Mouse (Mus musculus): ENCODE measurements around the gene Hnrnpa2b1.
A peak's percentile ranks its signal among the peaks of the same experiment; 100 is the strongest.
"Not testable (repeated sequence)": the region's sequence is repeated elsewhere in the genome, so short reads cannot be mapped to it uniquely, and the experiment has no call there.

The Hnrnpa2b1 gene

DNA sequence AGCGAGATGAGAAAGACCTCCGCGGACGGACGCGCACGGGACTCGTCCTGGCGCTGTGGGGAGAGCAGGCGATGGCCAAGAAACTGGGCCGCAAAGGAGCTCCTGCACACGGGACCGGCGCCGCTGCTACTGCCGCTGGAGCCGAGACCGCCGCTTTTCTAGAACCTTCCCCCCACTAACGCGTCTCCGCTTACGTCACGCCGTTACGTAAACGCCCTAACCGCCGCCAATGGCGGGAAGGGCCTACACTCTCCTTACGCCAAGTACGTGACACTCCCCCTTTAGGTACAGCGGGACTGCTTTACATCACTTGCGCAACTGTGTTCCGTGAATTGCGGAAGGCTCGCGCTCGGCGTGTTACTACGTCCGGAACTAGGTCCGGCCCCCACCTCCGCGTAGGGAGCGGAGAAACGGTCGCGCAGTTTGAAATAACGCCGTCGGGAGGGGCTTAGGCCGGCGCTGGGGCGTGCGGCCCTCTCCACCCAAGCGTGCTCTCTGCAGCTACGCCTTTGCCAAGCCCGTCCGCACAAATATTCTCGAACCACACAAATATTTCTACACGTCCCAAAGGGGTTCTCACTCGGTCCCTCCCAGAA is at the start of gene Hnrnpa2b1:
Gene Hnrnpa2b1, minus strand, starts transcription at position 180 of the 596 bp plus-strand sequence.
- DNase-seq: peak; percentile 100

DNA sequence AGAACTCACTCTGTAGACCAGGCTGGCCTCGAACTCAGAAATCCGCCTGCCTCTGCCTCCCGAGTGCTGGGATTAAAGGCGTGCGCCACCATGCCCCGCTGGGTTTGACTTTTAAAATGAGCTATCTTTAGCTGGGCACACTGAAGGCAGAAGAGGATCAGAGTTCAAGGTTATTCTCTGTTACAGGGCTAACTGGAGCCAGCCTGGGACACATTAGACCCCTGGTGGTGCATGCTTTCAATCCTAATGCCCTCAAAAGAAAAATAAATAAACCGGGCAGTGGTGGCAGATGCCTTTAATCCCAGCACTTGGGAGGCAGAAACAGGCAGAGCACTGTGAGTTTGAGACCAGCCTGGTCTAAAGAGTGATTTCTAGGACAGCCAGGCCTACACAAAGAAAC is 45.2 kb upstream of the Hnrnpa2b1 start:
- no peak for DNase-seq

DNA sequence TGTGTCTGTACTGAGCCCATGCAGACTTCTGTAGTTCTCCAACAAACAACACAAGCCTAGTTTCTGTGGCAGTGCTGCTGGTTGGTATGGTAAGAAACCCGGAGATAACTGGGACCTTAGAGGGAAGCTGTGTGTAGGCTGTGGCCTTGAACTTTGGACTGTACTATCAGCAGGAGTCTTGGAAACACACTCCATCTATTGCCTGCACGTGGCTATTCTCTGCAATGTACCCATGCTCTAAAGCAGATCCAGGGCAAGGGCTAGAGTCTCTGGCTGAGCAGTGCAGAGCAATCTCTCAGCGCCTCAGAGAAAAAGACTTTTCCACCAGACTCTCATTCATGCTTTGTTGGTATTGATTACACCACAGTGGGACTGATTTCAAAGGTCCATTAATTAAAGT is 44.1 kb upstream of the Hnrnpa2b1 start:
- no peak for DNase-seq

DNA sequence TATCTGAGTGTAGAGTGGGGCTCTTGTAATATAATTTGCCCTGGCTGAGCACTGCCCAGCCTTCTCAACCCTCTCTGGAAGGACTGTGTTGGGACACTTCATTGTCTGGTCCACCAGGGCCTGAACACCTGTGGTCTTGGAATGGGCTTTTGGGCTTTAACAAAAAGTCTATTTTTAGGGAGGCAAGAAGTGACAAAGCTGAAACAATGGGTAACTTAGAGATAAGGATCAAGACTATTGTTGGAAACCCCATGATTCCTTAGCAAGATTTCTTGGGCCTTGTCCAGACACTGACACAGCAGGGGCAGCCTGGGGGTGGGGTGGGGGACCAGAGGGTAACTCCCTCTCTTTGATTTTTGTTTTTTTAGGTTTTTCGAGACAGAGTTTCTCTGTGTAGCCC is 41.3 kb upstream of the Hnrnpa2b1 start:
- no peak for DNase-seq

DNA sequence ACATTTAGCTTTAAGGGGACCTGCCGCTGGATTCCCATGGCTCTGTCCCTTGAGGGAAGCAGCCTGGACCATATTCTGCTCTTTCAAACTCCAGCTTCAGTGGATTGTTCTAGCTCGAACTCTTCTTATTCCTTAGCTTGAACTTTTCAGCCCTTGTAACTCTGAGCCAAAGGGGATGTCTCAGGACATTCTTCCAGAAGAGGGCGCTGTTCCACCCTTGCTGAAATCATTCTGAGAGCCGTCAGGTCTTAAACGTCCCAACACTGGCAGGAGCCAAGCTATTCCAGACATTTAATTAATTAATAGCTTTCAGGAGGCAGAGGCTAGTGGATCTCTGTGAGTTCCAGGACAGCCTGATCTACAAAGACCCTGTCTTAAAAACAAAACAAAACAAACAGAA is 40.4 kb upstream of the Hnrnpa2b1 start:
- DNase-seq: peak; percentile 68

DNA sequence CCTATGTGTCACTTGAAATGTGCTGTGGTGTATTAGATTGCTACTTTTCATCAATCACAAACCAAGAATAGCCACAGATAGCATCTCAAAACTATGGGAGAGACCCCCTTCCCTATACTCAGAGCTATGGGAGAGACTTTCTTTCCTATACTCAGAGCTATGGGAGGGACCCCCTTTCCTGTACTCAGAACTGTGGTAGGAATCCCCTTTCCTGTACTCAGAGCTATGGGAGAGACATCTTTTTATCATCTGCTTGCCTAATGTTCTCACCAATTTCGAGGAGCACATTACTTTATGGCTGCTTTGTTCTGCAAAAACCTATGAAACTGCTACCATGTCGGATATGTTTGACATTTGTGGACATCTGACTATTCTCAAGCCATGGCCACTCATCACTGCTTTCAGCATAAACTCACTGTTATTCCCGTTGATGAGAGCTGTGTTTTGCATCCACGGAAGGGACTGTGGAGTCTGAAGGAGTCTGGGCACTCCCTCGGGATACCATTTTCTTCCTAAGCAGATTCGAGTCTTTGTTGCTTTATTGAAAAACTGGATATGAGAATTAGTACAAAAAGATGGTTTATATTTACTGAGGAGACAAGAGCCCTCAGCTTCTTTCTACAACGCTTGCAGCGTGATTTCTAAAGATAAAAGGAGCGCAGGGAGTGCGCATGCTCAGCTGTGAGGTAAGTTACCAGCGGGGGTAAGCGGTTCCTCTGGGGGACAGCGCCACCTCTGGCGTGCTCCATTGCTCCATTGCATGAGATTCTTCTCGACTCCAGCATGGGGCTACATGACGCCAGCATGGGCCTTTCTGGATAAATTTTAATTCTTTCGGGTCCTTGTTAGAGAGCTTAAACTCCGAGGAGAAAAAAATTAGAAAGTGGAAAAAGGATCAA is 39.3 kb upstream of the Hnrnpa2b1 start:
- DNase-seq: peak; percentile 85

DNA sequence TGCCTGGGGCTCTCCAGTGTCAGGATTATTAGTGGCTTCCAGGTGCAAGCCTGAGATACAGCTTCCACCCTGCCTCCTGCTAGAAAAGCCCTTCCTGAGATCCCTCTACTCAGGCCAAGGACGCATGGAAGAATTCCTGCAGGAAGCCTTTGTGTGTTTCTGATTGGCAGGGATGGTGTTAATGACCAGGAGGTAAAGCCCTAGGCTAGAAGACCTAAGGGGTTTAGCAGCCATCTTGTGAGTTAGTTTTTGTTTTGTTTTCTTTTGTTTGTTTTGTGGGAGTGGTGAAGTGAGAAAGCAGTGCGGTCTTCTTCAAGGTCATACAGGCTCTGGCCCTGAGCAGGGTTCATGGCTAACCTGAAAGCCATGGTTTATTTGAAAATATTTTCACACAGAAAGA is 37.9 kb upstream of the Hnrnpa2b1 start:
- DNase-seq: no peak

DNA sequence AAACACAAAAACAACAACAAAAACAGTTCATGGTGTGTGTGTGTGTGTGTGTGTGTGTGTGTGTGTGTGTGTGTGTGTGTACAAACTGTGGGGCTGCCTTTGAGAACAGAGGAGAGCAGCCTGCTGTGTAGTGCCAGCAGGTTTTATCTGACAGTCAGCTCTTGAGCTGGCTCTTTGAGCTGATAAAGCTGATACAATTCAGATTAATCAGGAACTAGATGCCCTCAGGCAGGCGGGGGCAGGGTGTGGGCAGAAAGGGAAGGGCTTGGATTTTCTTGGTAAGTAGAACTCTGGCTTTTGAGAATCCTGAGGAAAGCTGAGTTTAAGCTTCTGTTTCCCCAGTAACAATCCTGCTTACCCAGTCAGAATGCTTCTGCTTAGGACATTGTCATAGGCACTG is 36.0 kb upstream of the Hnrnpa2b1 start:
- DNase-seq: peak; percentile 53

DNA sequence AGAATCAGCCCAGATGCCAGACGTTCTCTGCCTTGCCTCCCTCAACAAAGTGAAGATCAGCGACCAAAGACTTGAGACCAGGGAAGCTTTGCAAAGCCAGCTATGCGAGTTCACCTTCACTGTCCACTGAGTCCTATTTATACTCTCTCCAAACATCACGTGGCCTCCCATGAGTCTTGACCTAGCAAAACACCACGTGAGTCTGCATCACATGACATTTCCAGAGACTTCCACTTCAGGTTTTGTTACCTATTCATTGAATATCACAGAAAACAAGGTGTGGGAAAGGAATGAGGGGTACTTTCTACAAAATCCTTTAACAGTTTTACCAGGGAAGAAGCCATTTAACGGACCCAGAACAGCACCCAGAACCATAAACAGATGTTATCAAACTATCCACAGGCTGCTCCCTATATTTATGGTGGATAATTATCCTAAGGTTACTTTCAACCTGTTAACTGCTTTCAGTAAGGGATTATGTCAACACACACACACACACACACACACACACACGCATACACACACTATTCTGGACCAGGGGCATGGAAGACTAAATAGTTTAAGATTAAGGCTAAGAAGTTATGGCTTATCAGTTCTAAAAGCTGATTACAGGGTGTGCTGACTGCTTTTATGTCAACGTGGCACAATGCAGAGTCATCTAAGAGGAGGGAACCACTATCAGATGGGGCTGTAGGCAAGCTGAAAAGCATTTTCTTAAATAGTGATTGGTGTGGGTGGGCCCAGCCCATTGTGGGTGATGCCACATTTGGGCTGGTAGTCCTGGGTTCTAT is 27.8 kb upstream of the Hnrnpa2b1 start:
- DNase-seq: no peak

DNA sequence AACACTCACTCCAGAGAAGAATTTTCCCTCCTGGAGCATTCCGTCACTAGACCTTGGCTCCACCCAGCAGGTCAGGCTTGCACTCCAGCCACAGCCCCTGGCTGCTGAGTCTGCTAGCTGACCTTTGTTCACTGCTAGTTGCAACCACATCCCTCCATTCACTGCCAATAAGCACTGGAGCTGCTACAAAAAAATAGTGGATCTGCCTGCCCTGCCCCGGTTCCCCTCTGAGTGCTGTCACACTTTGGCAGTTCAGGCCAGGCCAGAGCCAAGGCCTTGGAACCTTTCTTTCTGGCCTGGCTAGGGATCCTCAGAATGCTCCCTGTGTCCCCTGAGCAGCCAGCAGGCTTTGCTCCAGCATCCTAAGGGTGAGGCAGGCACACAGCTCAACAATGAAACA is 20.1 kb upstream of the Hnrnpa2b1 start:
- DNase-seq: no peak

DNA sequence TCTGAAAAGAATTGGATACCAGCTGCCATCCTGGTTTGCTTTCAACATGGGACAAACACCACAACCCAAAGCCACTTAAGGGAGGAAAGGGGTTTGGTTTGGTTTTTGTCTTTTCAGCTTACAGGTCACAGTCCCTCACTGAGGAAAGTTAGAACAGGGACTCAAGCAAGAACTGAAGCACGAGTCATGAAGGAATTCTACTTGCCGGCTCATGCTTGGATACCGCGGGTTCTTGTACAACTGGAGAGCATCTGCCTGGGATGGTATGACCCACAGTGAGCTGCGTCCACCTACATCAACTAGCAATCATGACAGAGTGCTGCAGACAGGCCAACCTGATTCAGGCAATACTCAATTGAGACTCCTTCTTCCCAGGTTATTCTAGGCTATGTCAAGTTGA is 17.0 kb upstream of the Hnrnpa2b1 start:
- DNase-seq: no peak

DNA sequence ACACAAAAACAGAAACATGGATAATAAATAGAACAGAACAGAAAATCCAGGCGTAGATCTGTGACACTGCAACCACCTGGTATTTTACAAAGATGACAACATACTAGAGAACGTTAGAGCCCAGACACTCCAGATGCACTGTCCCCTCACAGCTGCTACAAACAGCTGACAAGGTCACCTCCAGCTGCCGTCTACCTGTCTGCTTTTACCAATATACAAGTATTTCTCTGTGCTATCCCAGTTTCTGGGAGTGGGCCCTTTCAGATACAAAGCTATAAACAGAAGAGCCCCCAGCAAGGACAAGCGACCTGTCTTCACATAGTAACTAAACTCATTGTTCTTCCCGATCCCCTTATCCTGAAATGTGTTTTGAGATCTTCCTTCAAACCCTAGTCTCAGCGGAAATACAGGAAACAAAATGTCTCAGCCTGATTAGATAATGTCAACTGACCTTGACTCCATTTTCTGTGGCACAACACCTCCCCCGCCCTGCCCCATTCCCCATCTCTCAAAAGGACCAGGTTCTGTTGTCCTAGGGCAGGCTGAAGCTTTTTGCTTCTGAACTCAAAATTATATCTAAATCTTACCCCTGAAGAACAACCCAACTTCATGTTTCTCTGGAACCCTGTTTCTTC is 16.5 kb upstream of the Hnrnpa2b1 start:
- DNase-seq: no peak

DNA sequence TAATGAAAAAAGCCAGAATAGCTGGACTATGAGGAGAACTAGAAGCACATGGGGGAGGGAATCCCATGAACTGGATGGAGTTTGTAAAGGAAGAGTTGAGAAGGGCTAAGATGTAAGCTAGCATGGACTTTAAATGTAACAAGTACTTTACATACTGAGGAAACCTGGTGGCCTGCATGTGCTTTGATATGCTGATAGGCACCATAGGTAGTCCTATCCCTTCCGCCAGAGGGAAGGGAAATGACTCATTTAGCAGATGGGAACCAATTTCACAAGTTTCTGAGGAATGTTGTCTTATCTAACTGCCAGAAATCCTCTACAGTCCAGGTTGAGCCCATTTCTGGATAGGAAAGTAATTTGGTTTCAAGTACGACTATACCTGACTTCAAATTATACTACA is 16.0 kb upstream of the Hnrnpa2b1 start:
- DNase-seq: no peak

DNA sequence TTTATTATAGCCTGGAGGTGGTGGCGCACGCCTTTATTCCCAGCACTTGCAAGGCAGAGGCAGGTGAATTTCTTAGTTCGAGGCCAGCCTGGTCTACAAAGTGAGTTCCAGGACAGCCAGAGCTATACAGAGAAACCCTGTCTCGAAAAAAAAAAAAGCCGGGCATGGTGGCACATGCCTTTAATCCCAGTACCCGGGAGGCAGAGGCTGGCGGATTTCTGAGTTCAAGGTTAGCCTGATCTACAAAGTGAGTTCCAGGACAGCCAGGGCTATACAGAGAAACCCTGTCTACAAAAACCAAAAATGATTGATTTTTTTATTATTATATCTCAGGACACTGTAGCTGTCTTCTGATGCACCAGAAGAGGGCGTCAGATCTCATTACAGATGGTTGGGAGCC is 14.9 kb upstream of the Hnrnpa2b1 start:
- not testable (repeated sequence) for DNase-seq

DNA sequence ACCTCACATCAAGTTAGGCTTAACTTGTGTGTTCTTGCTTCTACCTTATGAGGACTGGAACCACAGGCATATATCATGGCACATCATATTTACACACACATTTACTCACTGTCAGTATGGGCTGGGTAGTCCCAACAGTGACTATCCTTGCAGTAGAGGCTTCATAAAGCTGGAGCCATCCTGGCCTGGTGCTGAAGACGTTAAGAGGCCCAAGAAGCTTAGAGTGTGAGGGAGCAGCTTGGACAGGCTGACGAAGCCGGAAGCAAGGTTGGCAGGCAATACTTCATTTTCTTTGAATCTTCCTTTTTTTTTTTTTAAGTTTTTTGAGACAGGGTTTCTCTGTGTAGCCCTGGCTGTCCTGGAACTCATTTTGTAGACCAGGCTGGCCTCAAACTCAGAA is 14.2 kb upstream of the Hnrnpa2b1 start:
- DNase-seq: no peak

DNA sequence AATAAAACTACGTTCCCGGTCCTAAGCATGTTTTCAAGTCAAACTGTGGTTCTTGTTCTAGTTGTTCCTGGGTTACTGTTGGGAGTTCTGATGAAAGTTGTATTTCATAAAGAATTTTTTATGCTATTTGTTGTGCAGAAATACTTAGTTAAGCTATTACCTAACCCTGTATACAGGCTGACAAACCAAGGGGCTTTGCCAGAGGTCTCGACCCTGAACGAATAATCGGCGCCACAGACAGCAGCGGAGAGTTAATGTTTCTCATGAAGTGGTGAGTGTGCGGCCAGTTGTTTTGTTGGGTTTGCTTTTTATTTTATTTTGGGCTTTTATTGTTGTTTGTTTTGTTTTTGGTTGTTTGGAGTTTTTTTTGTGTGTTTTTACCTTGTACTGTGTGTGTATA is 11.9 kb upstream of the Hnrnpa2b1 start:
- DNase-seq: no peak

DNA sequence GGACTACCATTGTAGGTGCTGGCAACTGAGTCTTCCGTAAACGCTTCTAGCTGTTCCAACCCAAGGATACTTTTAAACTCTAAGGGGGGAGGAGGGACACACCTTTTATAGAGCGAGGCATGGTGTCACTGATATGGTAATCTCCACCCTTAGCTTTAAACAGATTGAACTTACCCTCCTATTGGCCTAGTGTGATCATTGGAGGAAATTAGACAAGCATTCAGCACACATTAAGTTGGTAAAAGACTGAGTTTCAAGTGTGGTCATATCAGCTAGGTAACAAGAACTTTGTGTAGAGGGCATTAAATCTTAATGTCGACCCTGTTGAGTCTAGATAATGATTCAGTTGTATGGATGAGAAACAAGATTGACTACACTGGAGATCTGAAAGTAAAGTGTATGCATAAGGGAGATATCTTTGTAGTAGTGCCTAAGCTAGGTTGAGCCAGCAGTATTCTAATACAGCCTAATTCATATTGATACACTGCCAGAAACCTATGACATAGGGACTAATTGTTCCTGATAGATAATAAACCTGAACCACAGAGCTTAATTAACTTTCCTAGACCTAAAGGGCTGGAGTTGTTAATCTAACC is 9.5 kb upstream of the Hnrnpa2b1 start:
- DNase-seq: no peak

DNA sequence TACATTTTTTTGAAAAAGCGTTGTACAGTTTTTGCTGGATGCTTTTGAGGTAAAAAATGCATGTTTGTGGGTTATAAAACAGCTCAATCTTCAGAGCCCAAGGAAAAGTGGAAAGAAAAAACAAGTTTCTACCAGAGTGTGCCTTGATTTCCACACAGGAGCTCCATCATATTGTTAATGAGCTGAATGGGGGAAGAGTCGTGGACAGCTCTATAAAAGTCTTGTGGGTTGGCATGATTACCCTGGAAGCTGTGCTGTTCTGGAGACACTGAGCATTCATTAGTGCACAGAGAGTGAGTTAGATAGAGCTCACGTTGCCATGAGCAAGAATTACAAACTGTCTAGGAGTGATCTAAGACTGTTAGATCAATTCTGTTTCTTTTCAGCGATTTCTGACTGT is 2.5 kb upstream of the Hnrnpa2b1 start:
- no peak for DNase-seq

DNA sequence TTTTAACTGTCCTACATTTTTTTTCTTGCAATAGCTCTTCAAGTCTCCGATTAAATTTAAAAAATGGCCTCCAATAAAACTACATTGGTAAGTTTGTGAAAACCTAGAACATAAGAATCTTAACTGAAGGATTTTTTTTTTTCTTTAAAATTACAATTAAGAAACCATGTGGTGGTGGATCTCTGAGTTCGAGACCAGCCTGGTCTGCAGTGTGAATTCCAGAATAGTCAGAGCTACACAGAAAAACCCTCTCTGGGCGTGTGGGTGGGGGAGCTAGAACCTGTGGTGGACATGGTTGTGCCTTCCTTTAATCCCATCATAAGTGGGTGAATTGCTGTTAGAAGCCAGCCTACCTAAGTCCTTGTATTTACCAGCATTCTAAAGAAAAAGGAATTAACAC is 2.1 kb upstream of the Hnrnpa2b1 start:
- DNase-seq: no peak

DNA sequence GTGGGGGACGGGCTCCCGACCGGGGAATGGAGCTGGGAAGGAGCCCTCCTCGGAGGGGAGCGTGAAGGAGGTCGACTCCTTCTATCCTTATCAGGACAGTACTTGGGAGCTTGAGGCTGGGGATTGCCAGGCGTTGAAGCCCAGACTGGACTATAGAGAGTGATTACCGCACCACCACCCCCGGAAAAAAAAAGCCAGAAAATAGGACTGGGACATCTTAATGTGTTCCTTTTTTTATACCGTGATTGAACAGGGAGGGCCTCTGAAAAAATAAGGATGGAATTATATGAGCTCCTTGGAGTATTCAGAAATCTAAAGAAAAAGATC is 1.4 kb upstream of the Hnrnpa2b1 start:
- DNase-seq: no peak

DNA sequence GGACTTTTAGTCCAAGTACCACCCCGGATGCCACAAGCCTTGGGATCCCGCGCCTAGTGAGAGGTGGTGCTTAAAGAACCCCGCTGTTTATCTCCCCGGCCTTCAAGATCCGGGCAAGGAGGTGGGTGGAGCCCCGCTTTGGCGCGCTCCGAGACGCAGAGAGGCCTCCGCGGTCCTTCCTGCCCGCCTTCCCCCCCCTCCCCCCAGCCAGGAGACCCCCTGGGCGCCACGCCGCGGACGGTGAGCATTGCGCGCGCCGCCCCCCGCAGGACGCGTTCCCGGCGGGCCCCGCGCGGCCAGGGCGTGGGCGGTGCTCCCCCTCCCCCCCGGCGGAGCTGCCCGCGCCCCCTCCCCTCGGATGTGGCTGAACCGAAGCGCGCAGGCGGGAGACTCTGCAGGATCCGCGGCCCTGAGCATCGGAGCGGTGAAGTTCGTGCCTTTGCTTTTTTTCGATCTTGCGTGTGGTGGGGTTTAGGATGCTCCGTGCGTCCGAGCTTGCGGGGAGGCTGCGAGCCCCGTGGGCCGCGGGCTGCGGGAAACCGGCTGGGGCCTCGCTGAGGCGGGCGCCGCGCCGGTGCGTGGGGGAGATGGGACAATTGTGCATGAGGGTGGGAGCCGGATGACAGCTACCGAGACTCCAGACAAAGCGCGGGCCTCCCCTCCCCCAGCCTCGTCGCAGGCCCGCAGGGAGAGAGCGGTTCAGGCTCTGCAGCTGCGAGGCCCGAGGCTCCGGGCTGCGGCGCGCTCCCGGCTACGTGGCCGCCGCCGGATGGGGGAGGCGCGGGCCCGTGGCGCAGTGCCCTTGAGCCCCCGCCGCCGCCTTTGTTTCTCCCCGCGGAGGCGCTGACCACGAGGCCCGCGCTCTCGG is 851 bp upstream of the Hnrnpa2b1 start, which contains the start of gene Cbx3:
Gene Cbx3, plus strand, starts transcription at position 50 of the 868 bp plus-strand sequence.
- peak; percentile 97 for DNase-seq

Measured in retina, postnatal 1 day (tissue).